Mouse (Mus musculus) megakaryocyte, adult 5-6 weeks (primary cell): ENCODE measurements around the gene Wdr77. TPM values are rescaled to one million over a fixed set of nuclear protein-coding genes. Genes with fewer than 3 reads are reported as not detected.

Experiments
- total RNA-seq, 2 experiments: library from RNA; stranded (forward) in 1 of 2; stranded (reverse) in 1 of 2; fragments of 153-499, 151-499 nt in 1 of 2; fragments of 221-1000, 200-1000 nt in 1 of 2; gene quantifications; 2 replicates each; pipeline versions ENCODE4 v1.2.3 to v1.2.4; 2015 to 2017

The Wdr77 gene
- total RNA-seq, 2 experiments from 2014 or later, result 11.8 to 23.0 TPM

Other genes with a start within 250 kb of the Wdr77 start
- 278 and 301 TPM in 2 replicates for gene Rap1a, start 158.0 kb upstream of the Wdr77 start, total RNA-seq (2015)
- gene Rap1a, start 158.0 kb upstream of the Wdr77 start, total RNA-seq (2017), result 210 and 223 TPM in 2 replicates
- gene Adora3, start 88.5 kb upstream of the Wdr77 start, total RNA-seq (2015), result 12.7 and 15.0 TPM in 2 replicates
- 6.4 and 6.5 TPM in 2 replicates for gene Adora3, start 88.5 kb upstream of the Wdr77 start, total RNA-seq (2017)
- gene Tmigd3, start 88.5 kb upstream of the Wdr77 start, total RNA-seq (2015), result 0.40 and 1.2 TPM in 2 replicates
- gene Tmigd3, start 88.5 kb upstream of the Wdr77 start, total RNA-seq (2017), result 2.1 and 5.8 TPM in 2 replicates
- gene I830077J02Rik, start 26.7 kb upstream of the Wdr77 start, total RNA-seq (2015), result 126 and 132 TPM in 2 replicates
- 71.5 and 74.6 TPM in 2 replicates for gene I830077J02Rik, start 26.7 kb upstream of the Wdr77 start, total RNA-seq (2017)
- gene Atp5f1, start 730 bp downstream of the Wdr77 start, total RNA-seq (2015), result 442 and 475 TPM in 2 replicates
- gene Atp5f1, start 730 bp downstream of the Wdr77 start, total RNA-seq (2017), result 501 and 520 TPM in 2 replicates
- 6.0 and 18.8 TPM in 2 replicates for gene Ovgp1, start 14.3 kb downstream of the Wdr77 start, total RNA-seq (2015)
- 3.0 and 5.4 TPM in 2 replicates for gene Ovgp1, start 14.3 kb downstream of the Wdr77 start, total RNA-seq (2017)
- not detected in 2 replicates for gene Pifo, start 55.3 kb downstream of the Wdr77 start, total RNA-seq (2015)
- gene Pifo, start 55.3 kb downstream of the Wdr77 start, total RNA-seq (2017), result not detected in 2 replicates
- 10.8 and 13.7 TPM in 2 replicates for gene Chil5, start 73.4 kb downstream of the Wdr77 start, total RNA-seq (2015)
- 7.0 and 7.6 TPM in 2 replicates for gene Chil5, start 73.4 kb downstream of the Wdr77 start, total RNA-seq (2017)
- not detected in 2 replicates for gene Chia1, start 153.9 kb downstream of the Wdr77 start, total RNA-seq (2015)
- not detected in 2 replicates for gene Chia1, start 153.9 kb downstream of the Wdr77 start, total RNA-seq (2017)
- 2,315 and 2,335 TPM in 2 replicates for gene Chil3, start 208.2 kb downstream of the Wdr77 start, total RNA-seq (2015)
- gene Chil3, start 208.2 kb downstream of the Wdr77 start, total RNA-seq (2017), result 1,740 and 1,755 TPM in 2 replicates